Mouse (Mus musculus): Measurements from ENCODE around the gene Mink1. TPM values are rescaled to one million over a fixed set of nuclear protein-coding genes. Genes with fewer than 3 reads are reported as not detected.
A peak's percentile ranks its signal among the peaks of the same experiment; 100 is the strongest.

The Mink1 gene
- polyA plus RNA-seq, 1 experiment from 2014 or later: 12.7 TPM

DNA sequence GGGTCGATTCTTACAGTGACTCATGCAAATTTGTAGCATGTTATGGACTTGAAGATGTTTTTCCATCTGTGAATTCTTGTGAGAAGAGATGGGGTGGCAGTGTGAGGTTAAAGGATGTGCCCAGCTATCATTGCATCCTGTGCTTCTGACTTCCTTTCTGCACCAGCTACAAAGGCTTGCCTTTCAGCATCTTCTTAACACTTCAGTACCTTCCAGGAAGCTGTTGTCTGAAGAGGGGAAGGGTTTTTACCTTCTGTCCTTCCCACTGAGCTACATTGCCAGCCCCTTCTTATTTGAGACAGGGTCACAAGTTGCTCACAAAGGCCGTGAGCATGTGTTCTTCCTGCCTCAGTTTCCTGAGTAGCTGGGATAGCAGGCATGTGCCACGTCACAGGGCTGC, 18.2 kb downstream of the Mink1 start:
- no peak for ATAC-seq (ENCODE audit: insufficient number of reproducible peaks, insufficient read depth, low FRiP score, low read depth)
- H3K36me3 ChIP-seq (ENCODE audit: control insufficient read depth, insufficient read depth, low read length): no peaks in the 10 kb centered on the region
- H3K9me3 ChIP-seq (ENCODE audit: control insufficient read depth, low read length): no peaks in the 10 kb centered on the region
- no peaks in the 10 kb centered on the region for H3K27me3 ChIP-seq (ENCODE audit: control insufficient read depth, insufficient read depth, low read length)
- no peak overlapping the region for H3K9ac ChIP-seq (ENCODE audit: low read length)
- no peak overlapping the region for H3K4me2 ChIP-seq (ENCODE audit: low read length)
- H3K27ac ChIP-seq (replicated peaks in 1 of 2; ENCODE audit: control insufficient read depth in 1 of 2, insufficient read depth in 1 of 2, low read depth in 2 of 2, low read length in 2 of 2): no peak overlapping the region
- WGBS: 75% methylated on average over 3 of the region's 3 CpGs
- H3K4me1 ChIP-seq (ENCODE audit: control insufficient read depth in 2 of 2, insufficient read depth in 2 of 2, low read length in 2 of 2): peaks cover 7 to 32% of the 10 kb centered on the region in 2 experiments
- no peak overlapping the region for H3K4me3 ChIP-seq (ENCODE audit: control insufficient read depth in 1 of 2, insufficient read depth in 1 of 2, low read depth in 1 of 2, low read length in 2 of 2)

- Histone ChIP-seq H3K4me2 (ENCODE audit: low read length) (no peak overlapping the region), H3K4me3 (ENCODE audit: control insufficient read depth in 1 of 2, insufficient read depth in 1 of 2, low read depth in 1 of 2, low read length in 2 of 2) (no peak overlapping the region), H3K9me3 (ENCODE audit: control insufficient read depth, low read length) (no peaks in the 10 kb centered on the region), H3K36me3 (ENCODE audit: control insufficient read depth, insufficient read depth, low read length) (no peaks in the 10 kb centered on the region), H3K4me1 (ENCODE audit: control insufficient read depth in 2 of 2, insufficient read depth in 2 of 2, low read length in 2 of 2) (peaks cover 7 to 32% of the 10 kb centered on the region in 2 experiments), H3K27me3 (ENCODE audit: control insufficient read depth, insufficient read depth, low read length) (no peaks in the 10 kb centered on the region), H3K27ac (replicated peaks in 1 of 2; ENCODE audit: control insufficient read depth in 1 of 2, insufficient read depth in 1 of 2, low read depth in 2 of 2, low read length in 2 of 2) (no peak overlapping the region), H3K9ac (ENCODE audit: low read length) (no peak overlapping the region)
- WGBS: 70% methylated on average over 3 of the region's 3 CpGs
- no peak for ATAC-seq (ENCODE audit: insufficient number of reproducible peaks, insufficient read depth, low FRiP score, low read depth)
Observed at GRCm38 (mm10) chr11:70582196-70582595, 19.5 kb downstream of the Mink1 start.

DNA sequence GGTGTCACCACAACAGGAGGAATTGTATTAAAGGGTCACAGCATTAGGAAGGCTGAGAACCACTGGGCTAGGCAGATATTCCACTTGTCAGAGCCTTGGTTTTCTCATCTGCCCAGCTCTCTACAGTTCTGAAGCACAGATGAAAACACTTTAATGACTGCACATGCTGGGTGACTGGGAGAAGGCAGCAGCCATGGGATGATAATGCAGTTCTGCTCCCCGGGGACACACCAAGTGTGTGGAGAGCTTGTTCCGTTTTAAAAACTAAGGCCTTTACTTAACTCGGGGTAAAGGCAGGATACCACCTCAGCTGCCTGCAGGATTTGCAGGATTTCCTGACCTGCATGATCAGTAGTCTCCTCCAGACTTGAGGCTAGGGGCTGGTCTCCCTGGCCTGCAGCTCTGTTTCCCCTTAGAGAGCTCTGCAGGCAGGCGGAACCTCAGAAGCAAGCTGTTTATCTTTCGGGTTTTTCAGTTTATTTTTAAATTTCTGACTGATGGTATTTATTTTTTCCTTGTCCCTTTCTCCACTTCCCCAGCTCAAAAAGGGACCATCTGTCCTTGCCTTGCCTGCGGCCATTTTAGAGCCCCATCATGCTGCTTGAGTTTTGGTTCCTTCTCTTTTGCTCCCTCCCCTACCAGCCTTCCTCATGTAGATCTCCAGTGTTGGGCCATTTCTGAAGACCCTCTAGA, 20.5 kb downstream of the Mink1 start:
- Histone ChIP-seq H3K4me2 (ENCODE audit: low read length) (no peak overlapping the region), H3K36me3 (ENCODE audit: control insufficient read depth, insufficient read depth, low read length) (no peaks in the 10 kb centered on the region), H3K27ac (replicated peaks in 1 of 2; ENCODE audit: control insufficient read depth in 1 of 2, insufficient read depth in 1 of 2, low read depth in 2 of 2, low read length in 2 of 2) (no peak overlapping the region; a peak in 1 of 4 replicates), H3K27me3 (ENCODE audit: control insufficient read depth, insufficient read depth, low read length) (no peaks in the 10 kb centered on the region), H3K9me3 (ENCODE audit: control insufficient read depth, low read length) (no peaks in the 10 kb centered on the region), H3K4me3 (ENCODE audit: control insufficient read depth in 1 of 2, insufficient read depth in 1 of 2, low read depth in 1 of 2, low read length in 2 of 2) (no peak overlapping the region), H3K4me1 (ENCODE audit: control insufficient read depth in 2 of 2, insufficient read depth in 2 of 2, low read length in 2 of 2) (peaks cover 7 to 32% of the 10 kb centered on the region in 2 experiments), H3K9ac (ENCODE audit: low read length) (peak overlapping the region; percentile 9; the same call in 1 of the 2 replicates)
- ATAC-seq (ENCODE audit: insufficient number of reproducible peaks, insufficient read depth, low FRiP score, low read depth): no peak
- 49% methylated on average over 6 of the region's 6 CpGs for WGBS

DNA sequence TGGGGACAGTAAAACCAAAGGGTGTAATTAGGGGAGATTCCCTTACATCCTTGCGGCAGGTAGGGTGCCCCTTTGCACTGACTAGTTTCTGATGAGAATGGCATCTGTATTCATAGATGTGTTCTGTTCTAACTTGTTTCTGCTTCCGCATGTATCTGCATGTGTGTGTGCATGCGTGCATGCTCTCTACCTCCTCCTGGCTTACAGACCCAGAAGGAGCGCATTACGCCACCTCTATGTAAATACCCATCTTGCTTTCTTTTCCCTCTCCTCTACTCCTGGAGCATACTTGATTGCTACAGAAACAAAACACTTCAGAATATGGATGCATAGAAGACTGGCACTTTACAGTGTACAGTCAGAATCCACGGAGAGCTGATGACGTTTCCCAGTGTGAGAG, 21.1 kb downstream of the Mink1 start:
- no peak overlapping the region for H3K9ac ChIP-seq (ENCODE audit: low read length)
- H3K4me3 ChIP-seq (ENCODE audit: control insufficient read depth in 1 of 2, insufficient read depth in 1 of 2, low read depth in 1 of 2, low read length in 2 of 2): no peak overlapping the region
- no peaks in the 10 kb centered on the region for H3K27me3 ChIP-seq (ENCODE audit: control insufficient read depth, insufficient read depth, low read length)
- no peak overlapping the region for H3K27ac ChIP-seq (replicated peaks in 1 of 2; ENCODE audit: control insufficient read depth in 1 of 2, insufficient read depth in 1 of 2, low read depth in 2 of 2, low read length in 2 of 2)
- H3K36me3 ChIP-seq (ENCODE audit: control insufficient read depth, insufficient read depth, low read length): no peaks in the 10 kb centered on the region
- peaks cover 7 to 32% of the 10 kb centered on the region in 2 experiments for H3K4me1 ChIP-seq (ENCODE audit: control insufficient read depth in 2 of 2, insufficient read depth in 2 of 2, low read length in 2 of 2)
- WGBS: 88% methylated on average over 7 of the region's 7 CpGs
- no peaks in the 10 kb centered on the region for H3K9me3 ChIP-seq (ENCODE audit: control insufficient read depth, low read length)
- ATAC-seq (ENCODE audit: insufficient number of reproducible peaks, insufficient read depth, low FRiP score, low read depth): no peak
- H3K4me2 ChIP-seq (ENCODE audit: low read length): no peak overlapping the region

DNA sequence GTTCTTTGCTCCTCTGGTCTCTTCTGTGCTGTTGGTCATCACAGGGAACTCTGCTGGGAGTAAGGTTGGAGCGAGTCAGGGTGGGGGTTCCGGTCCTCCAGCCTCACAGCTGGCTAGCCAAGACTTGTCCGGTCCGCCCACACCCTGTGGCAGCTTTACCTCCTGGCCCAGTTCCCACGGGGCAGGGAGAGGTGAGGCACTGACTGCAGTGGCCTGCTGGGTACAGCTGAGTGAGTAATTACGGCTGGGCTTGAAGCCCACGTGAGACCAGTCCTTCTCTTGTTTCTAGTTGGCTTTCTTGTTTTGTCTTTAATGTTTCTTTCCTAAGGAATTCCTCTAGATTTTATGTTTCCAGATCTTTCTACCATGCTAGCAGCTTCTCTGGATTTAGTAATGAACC, 22.8 kb downstream of the Mink1 start:
- ATAC-seq (ENCODE audit: insufficient number of reproducible peaks, insufficient read depth, low FRiP score, low read depth): no peak

GRCm38 (mm10) chr11:70586261-70586660, 23.6 kb downstream of the Mink1 start:
- Histone ChIP-seq H3K4me2 (ENCODE audit: low read length) (no peak overlapping the region), H3K4me3 (ENCODE audit: control insufficient read depth in 1 of 2, insufficient read depth in 1 of 2, low read depth in 1 of 2, low read length in 2 of 2) (no peak overlapping the region), H3K27ac (replicated peaks in 1 of 2; ENCODE audit: control insufficient read depth in 1 of 2, insufficient read depth in 1 of 2, low read depth in 2 of 2, low read length in 2 of 2) (no peak overlapping the region), H3K9me3 (ENCODE audit: control insufficient read depth, low read length) (no peaks in the 10 kb centered on the region), H3K36me3 (ENCODE audit: control insufficient read depth, insufficient read depth, low read length) (no peaks in the 10 kb centered on the region), H3K9ac (ENCODE audit: low read length) (no peak overlapping the region), H3K4me1 (ENCODE audit: control insufficient read depth in 2 of 2, insufficient read depth in 2 of 2, low read length in 2 of 2) (peaks cover 5 to 21% of the 10 kb centered on the region in 2 experiments), H3K27me3 (ENCODE audit: control insufficient read depth, insufficient read depth, low read length) (no peaks in the 10 kb centered on the region)
- 79% methylated on average over 3 of the region's 3 CpGs for WGBS
- ATAC-seq (ENCODE audit: insufficient number of reproducible peaks, insufficient read depth, low FRiP score, low read depth): no peak

More for the DNA sequence above, 22.8 kb downstream of the Mink1 start:
- no peaks in the 10 kb centered on the region for H3K36me3 ChIP-seq (ENCODE audit: control insufficient read depth, insufficient read depth, low read length)
- H3K9ac ChIP-seq (ENCODE audit: low read length): no peak overlapping the region
- H3K27ac ChIP-seq (replicated peaks in 1 of 2; ENCODE audit: control insufficient read depth in 1 of 2, insufficient read depth in 1 of 2, low read depth in 2 of 2, low read length in 2 of 2): no peak overlapping the region
- H3K4me1 ChIP-seq (ENCODE audit: control insufficient read depth in 2 of 2, insufficient read depth in 2 of 2, low read length in 2 of 2): peaks cover 5 to 21% of the 10 kb centered on the region in 2 experiments
- H3K4me3 ChIP-seq (ENCODE audit: control insufficient read depth in 1 of 2, insufficient read depth in 1 of 2, low read depth in 1 of 2, low read length in 2 of 2): no peak overlapping the region
- WGBS: 46% methylated on average over 7 of the region's 7 CpGs
- H3K9me3 ChIP-seq (ENCODE audit: control insufficient read depth, low read length): no peaks in the 10 kb centered on the region
- H3K27me3 ChIP-seq (ENCODE audit: control insufficient read depth, insufficient read depth, low read length): no peaks in the 10 kb centered on the region
- no peak overlapping the region for H3K4me2 ChIP-seq (ENCODE audit: low read length)

DNA sequence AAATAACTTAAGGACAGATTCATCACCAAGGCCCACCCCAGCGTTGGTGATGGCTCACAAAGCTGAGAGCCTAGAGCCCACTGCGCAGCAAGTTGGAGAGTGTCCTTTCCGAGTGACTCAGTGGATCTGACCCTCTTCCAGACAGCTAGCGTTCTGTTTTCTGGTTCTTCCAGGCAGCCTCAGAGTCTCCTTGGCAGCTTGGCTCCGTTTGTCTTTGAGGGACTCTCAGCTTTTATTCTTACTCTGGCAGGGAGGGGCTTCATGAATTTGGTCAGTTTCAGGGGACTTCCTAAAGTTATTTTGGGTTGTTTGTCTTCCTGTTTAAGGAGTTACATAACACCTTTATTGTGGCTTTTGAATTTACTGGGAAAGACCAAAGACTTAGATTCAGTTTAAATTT, 24.3 kb downstream of the Mink1 start:
- no peak overlapping the region for H3K4me2 ChIP-seq (ENCODE audit: low read length)

DNA sequence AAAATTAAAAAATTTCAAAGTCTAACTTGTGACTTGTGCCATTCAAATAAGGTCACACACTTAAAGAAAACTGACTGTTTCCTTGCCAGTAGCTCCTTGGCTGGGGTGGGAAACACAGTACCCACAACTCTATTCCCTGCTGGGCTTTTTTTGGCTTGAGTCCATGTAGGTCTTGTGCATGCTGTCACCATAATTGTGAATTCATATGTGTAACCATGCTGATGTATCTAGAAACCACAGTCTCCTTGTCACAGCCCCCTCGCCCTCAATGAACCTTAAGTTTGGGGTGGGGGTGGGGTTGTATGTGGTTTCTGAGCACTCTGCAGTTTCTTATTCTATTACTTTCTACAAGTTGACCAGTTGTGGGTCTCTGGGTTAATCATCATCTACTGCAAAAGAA, 29.1 kb downstream of the Mink1 start:
- 87% methylated on average over 1 of the region's 1 CpGs for WGBS

More for the DNA sequence above, 24.3 kb downstream of the Mink1 start:
- H3K4me3 ChIP-seq (ENCODE audit: control insufficient read depth in 1 of 2, insufficient read depth in 1 of 2, low read depth in 1 of 2, low read length in 2 of 2): no peak overlapping the region
- no peaks in the 10 kb centered on the region for H3K36me3 ChIP-seq (ENCODE audit: control insufficient read depth, insufficient read depth, low read length)
- H3K9ac ChIP-seq (ENCODE audit: low read length): no peak overlapping the region
- no peak overlapping the region for H3K27ac ChIP-seq (replicated peaks in 1 of 2; ENCODE audit: control insufficient read depth in 1 of 2, insufficient read depth in 1 of 2, low read depth in 2 of 2, low read length in 2 of 2)
- 79% methylated on average over 5 of the region's 5 CpGs for WGBS
- peaks cover 5 to 21% of the 10 kb centered on the region in 2 experiments for H3K4me1 ChIP-seq (ENCODE audit: control insufficient read depth in 2 of 2, insufficient read depth in 2 of 2, low read length in 2 of 2)
- no peak for ATAC-seq (ENCODE audit: insufficient number of reproducible peaks, insufficient read depth, low FRiP score, low read depth)
- no peaks in the 10 kb centered on the region for H3K27me3 ChIP-seq (ENCODE audit: control insufficient read depth, insufficient read depth, low read length)
- no peaks in the 10 kb centered on the region for H3K9me3 ChIP-seq (ENCODE audit: control insufficient read depth, low read length)

More for the DNA sequence above, 29.1 kb downstream of the Mink1 start:
- H3K27ac ChIP-seq (replicated peaks in 1 of 2; ENCODE audit: control insufficient read depth in 1 of 2, insufficient read depth in 1 of 2, low read depth in 2 of 2, low read length in 2 of 2): no peak overlapping the region
- no peak overlapping the region for H3K4me3 ChIP-seq (ENCODE audit: control insufficient read depth in 1 of 2, insufficient read depth in 1 of 2, low read depth in 1 of 2, low read length in 2 of 2)
- no peak overlapping the region for H3K9ac ChIP-seq (ENCODE audit: low read length)
- ATAC-seq (ENCODE audit: insufficient number of reproducible peaks, insufficient read depth, low FRiP score, low read depth): no peak
- no peaks in the 10 kb centered on the region for H3K9me3 ChIP-seq (ENCODE audit: control insufficient read depth, low read length)
- peaks cover 4 to 7% of the 10 kb centered on the region in 2 experiments; a peak in 2 of 4 replicates for H3K4me1 ChIP-seq (ENCODE audit: control insufficient read depth in 2 of 2, insufficient read depth in 2 of 2, low read length in 2 of 2)
- H3K4me2 ChIP-seq (ENCODE audit: low read length): no peak overlapping the region
- H3K36me3 ChIP-seq (ENCODE audit: control insufficient read depth, insufficient read depth, low read length): no peaks in the 10 kb centered on the region
- no peaks in the 10 kb centered on the region for H3K27me3 ChIP-seq (ENCODE audit: control insufficient read depth, insufficient read depth, low read length)

Measured in heart, embryonic 14.5 days (tissue).